Mouse (Mus musculus): ENCODE measurements around the gene Il2ra. TPM values are rescaled to one million over a fixed set of nuclear protein-coding genes. Genes with fewer than 3 reads are reported as not detected.
"Not testable (repeated sequence)": the region's sequence is repeated elsewhere in the genome, so short reads cannot be mapped to it uniquely, and the experiment has no call there.

The Il2ra gene
- polyA plus RNA-seq (2016; fragmentation: Nextera tagmentation; extraction: Ambion mirVana): not detected in 2 replicates

DNA sequence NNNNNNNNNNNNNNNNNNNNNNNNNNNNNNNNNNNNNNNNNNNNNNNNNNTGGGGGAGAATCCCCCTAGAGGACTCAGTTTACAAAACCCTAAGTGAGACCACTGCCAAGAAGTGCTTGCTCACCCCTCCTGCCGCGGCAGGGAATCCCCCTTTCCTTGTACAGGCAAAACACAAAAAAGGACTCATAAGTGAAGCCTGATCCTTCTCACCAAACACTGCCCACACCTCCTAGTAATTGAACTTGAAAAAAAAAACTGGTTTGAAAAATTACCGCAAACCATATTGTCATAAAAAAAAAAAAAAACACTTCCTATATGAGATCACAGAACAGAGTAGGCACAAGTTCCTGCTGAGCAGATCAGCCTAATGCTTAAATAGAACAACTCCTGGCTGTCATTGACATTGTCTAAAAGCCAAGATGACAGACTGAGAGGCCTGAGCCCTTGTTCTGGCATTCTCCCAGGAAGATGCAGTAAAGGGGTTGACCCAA lies at the start of gene Il2ra:
TSS of gene Il2ra (plus strand) at position 357 of the 491 bp plus-strand sequence.
- no peak within 1 kb of the TSS for H3K9ac ChIP-seq
- H3K36me3 ChIP-seq: no peaks in the 10 kb centered on the region
- no peak within 1 kb of the TSS for H3K27ac ChIP-seq
- no peaks in the 10 kb centered on the region for H3K4me1 ChIP-seq
- H3K27me3 ChIP-seq: no peaks in the 10 kb centered on the region
- ATAC-seq (ENCODE audit: low FRiP score): no peak
- 84% methylated on average over 3 of the region's 3 CpGs for WGBS
- no peak within 1 kb of the TSS for H3K4me2 ChIP-seq (replicated peaks)
- H3K9me3 ChIP-seq (replicated peaks): no peaks in the 10 kb centered on the region
- no peak within 1 kb of the TSS for H3K4me3 ChIP-seq

DNA sequence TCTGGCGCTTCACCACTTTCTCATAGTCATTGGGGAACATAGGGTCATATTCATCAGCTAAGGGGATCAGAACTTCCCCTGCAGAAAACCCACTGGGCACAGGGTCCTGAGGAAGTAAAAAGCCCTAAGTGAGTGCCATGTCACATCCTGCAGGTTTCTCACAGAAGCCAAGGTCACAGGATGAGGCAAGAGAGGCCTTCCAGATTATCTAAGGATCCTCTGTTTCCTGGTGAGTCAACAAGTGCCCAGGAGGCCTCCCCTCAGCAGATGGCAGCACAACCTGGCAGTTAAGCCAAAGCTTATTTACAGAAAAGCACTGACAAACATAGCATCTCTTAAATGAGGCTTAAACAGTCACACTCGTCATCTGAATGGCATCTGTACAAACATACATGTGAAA lies 45.9 kb upstream of the Il2ra start:
- WGBS: 93% methylated on average over 2 of the region's 2 CpGs
- Histone ChIP-seq H3K9ac (no peak overlapping the region), H3K27me3 (no peaks in the 10 kb centered on the region), H3K4me3 (no peak overlapping the region), H3K9me3 (replicated peaks) (no peaks in the 10 kb centered on the region), H3K4me2 (replicated peaks) (no peak overlapping the region), H3K4me1 (peaks cover 2% of the 10 kb centered on the region), H3K36me3 (peaks cover 79% of the 10 kb centered on the region), H3K27ac (no peak overlapping the region)
- ATAC-seq (ENCODE audit: low FRiP score): no peak

DNA sequence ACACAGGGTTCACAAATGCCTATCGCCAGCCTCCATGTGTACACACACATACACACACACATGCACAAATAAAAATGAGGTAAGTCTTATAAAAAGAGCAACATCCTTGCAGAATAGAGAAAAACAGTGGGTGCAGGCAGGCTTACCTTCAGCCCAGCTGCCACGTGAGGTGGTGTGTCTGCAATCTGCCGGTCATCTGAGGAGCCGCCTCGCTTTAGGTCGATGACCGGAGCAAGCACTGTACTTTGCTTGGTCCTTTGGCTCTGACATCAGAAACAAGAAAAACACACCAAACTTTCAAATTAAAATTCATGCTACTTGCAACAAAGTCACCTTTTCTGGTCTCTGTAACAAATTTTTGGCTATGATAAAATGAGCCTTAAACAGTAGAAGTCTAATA lies 44.7 kb upstream of the Il2ra start:
- peaks cover 66% of the 10 kb centered on the region for H3K36me3 ChIP-seq

DNA sequence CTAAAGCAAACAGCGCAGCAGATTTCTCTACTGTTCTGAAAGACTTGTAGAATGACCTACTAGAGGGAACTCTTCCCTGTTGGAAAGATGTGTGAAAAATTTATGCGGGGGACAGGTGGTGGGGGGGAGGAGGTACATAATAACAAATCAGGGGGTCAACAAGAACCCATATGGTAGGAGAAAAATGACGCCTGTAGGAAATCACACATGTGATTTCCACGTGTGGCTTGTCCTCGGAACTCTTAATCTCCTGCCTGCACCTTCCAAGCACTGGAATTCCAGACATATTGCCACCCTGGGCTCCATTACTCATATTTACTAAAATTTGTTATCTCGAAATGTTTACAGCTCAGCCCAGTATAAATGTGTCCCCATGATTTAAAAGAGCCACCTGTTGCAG lies 40.8 kb upstream of the Il2ra start:
- peak overlapping the region; percentile 95 for H3K9ac ChIP-seq
- no peak for ATAC-seq (ENCODE audit: low FRiP score)
- no peaks in the 10 kb centered on the region for H3K27me3 ChIP-seq
- peaks cover 35% of the 10 kb centered on the region for H3K36me3 ChIP-seq
- no peaks in the 10 kb centered on the region for H3K9me3 ChIP-seq (replicated peaks)
- H3K4me1 ChIP-seq: peaks cover 9% of the 10 kb centered on the region
- H3K27ac ChIP-seq: no peak overlapping the region
- H3K4me3 ChIP-seq: peak overlapping the region; percentile 74
- 84% methylated on average over 6 of the region's 6 CpGs for WGBS
- H3K4me2 ChIP-seq (replicated peaks): peak overlapping the region; percentile 86

More for the DNA sequence above, 44.7 kb upstream of the Il2ra start:
- Histone ChIP-seq H3K4me2 (replicated peaks) (no peak overlapping the region), H3K4me1 (peaks cover 9% of the 10 kb centered on the region), H3K27me3 (no peaks in the 10 kb centered on the region), H3K27ac (no peak overlapping the region), H3K9me3 (replicated peaks) (no peaks in the 10 kb centered on the region), H3K4me3 (no peak overlapping the region), H3K9ac (no peak overlapping the region)
- WGBS: 99% methylated on average over 7 of the region's 7 CpGs
- ATAC-seq (ENCODE audit: low FRiP score): no peak

DNA sequence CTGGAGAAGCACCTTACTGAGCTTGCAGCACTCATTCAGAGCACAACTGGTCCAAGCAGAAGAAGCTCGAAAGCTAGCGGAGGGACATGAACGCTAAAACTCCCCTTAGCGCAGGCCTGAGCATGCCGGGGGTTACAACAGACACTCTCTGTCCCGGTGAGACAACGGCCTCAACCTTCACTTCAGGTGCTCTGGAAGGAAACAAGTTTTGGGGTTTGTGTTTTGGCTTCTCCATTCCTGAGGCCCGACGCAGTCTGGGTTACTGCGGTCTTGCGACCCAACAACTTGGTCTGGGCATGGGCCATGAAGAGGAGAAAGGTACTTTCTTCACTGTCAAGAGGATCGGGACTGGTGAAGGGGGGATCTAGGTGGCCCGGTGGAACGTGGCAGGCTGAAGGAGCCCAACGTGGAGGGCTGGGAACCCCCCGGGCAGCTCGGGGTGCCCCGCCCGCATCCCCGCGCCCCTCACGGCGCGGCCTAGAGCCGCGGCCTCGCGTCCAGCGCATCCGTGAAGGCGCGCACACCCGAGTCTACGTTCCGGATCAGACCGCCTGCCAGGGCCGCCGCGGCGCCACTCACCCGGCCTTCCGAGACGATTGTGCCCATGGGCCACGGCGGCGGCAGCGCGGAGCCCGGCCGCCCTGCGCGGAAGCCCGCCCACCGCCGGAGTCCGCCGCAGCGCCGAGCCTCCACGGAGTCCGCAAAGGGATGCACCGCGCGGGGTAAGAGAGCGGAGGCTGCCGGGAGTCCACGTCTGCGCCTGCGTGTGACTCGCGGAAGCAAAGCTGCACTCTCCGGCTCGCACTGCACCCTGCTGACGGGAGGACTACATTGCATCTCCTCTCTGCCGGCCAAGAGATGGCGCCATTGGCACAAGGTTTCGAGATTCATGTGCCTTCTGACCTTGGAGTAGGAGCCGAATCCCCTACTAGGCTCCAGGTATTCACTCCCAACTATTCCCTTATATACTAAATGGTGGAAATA lies 39.8 kb upstream of the Il2ra start:
- Histone ChIP-seq H3K4me2 (replicated peaks) (peak overlapping the region; percentile 86), H3K27me3 (no peaks in the 10 kb centered on the region), H3K4me3 (peak overlapping the region; percentile 74), H3K36me3 (peaks cover 24% of the 10 kb centered on the region), H3K9ac (peak overlapping the region; percentile 95), H3K9me3 (replicated peaks) (no peaks in the 10 kb centered on the region), H3K27ac (peak overlapping the region; percentile 66), H3K4me1 (peaks cover 9% of the 10 kb centered on the region)
- under 1% methylated on average over 77 of the region's 78 CpGs for WGBS
- peak; percentile 99 for ATAC-seq (ENCODE audit: low FRiP score)

DNA sequence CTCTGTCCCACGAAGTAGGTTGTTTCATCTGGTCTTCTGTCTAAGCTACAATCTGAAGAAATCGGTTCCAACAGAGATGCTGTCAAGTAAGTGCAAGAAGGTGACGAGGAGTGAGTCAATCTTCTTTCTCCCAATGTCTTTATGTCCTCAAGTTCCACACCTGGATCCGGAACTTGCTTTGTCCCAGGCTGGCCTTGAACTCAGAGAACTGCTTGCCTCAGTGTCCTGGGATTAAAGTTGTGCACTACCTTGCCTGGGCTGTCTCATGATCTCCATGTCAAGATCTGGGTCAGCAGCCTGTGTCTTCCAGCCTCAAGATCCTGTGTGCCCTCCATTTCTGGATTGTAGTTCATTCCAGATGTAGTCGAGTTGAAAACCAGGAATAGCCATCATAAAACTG lies 38.6 kb upstream of the Il2ra start, which contains the start of gene Rbm17:
TSS of gene Rbm17 (minus strand) at position 101 of the 400 bp plus-strand sequence.
- H3K9me3 ChIP-seq (replicated peaks): no peaks in the 10 kb centered on the region
- peaks cover 14% of the 10 kb centered on the region for H3K36me3 ChIP-seq
- H3K4me2 ChIP-seq (replicated peaks): peak within 1 kb of the TSS; percentile 86
- H3K9ac ChIP-seq: peak within 1 kb of the TSS; percentile 95
- peak within 1 kb of the TSS; percentile 66 for H3K27ac ChIP-seq
- H3K4me1 ChIP-seq: peaks cover 9% of the 10 kb centered on the region
- WGBS: 84% methylated on average over 5 of the region's 5 CpGs
- H3K27me3 ChIP-seq: no peaks in the 10 kb centered on the region
- no peak for ATAC-seq (ENCODE audit: low FRiP score)
- peak within 1 kb of the TSS; percentile 74 for H3K4me3 ChIP-seq

DNA sequence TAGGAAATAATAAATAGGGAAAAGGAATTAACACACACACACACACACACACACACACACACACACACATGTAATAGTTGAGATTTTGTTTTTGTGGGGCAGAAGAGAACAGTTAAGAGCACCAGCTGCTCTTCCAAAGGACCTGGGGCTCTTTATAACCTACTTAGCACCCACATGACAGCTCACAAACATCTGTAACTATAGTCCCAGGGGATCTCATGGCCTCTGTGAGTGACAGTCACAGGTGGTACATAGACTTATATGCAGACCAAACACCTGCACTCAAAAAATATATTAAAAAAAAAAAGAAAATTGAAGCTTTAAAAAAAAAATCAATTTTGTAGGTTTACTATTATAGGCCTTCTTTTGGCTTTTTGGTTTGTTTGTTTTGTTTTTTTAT lies 37.7 kb upstream of the Il2ra start:
- no peak for ATAC-seq (ENCODE audit: low FRiP score)
- no peaks in the 10 kb centered on the region for H3K9me3 ChIP-seq (replicated peaks)
- H3K27me3 ChIP-seq: no peaks in the 10 kb centered on the region
- H3K4me3 ChIP-seq: no peak overlapping the region
- H3K9ac ChIP-seq: no peak overlapping the region
- peaks cover 9% of the 10 kb centered on the region for H3K4me1 ChIP-seq
- no peak overlapping the region for H3K27ac ChIP-seq
- no peak overlapping the region for H3K4me2 ChIP-seq (replicated peaks)
- peaks cover 8% of the 10 kb centered on the region for H3K36me3 ChIP-seq

DNA sequence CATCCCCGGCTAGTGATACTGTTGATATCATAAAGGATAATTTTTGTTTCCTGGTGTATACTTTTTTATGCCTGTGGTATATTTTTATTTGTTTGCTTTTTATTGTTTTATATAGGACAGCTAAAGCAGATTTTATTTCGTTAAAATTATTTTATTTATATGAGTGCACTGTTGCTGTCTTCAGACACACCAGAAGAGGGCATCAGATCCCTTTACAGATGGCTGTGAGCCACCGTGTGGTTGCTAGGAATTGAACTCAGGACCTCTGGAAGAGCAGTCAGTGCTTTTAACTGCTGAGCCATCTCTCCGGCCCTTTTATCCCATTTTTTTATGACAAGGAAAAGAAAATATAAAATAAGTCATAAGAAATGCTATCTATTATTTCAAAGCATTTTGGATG lies 35.9 kb upstream of the Il2ra start:
- H3K27me3 ChIP-seq; H3K4me2 ChIP-seq (replicated peaks); H3K4me1 ChIP-seq; ATAC-seq (ENCODE audit: low FRiP score); H3K9ac ChIP-seq; H3K27ac ChIP-seq; H3K9me3 ChIP-seq (replicated peaks); H3K36me3 ChIP-seq; H3K4me3 ChIP-seq: not testable (repeated sequence)
- 80% methylated on average over 4 of the region's 4 CpGs for WGBS

DNA sequence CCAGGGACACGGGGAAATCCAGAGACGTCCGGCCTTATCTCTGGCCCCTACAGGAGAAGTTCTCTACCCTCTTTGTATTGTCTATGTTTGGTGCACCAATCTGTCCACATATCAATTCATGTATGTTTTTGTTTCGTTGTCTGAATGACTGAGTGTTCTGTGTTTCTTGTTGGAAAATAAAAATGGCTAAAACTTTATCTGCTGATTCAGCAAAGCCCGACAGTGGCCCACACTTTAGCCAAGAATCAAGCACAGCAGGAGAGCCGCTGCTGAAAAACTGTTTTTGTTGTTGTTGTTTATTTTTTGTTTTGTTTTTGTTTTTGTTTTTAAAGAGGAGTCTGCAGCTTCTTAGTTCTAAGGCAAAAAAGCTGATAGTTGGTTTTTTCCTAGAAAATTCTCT lies 29.7 kb upstream of the Il2ra start:
- H3K27me3 ChIP-seq; H3K27ac ChIP-seq; H3K4me3 ChIP-seq; H3K9me3 ChIP-seq (replicated peaks); H3K9ac ChIP-seq; H3K4me1 ChIP-seq; H3K4me2 ChIP-seq (replicated peaks); ATAC-seq (ENCODE audit: low FRiP score); H3K36me3 ChIP-seq: not testable (repeated sequence)
- WGBS: 87% methylated on average over 6 of the region's 6 CpGs

DNA sequence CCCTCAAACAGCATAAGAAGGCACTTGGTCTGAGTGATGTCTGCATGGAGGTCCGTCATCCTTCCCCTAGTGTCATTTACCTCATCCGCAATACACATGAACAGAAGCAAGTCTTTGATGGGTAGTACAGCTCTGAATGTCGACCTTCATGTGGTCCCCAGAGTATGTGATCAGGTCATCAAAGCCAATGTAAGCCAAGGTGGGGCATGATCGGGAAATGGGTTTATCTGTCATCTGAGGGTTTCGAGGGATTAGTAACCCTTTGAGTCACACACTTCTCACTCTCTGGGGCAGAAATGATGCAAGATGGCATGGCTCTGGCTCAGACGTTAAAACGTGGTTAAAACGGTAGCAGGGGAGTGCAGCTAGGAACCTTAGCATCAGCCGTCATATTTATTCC lies 25.8 kb upstream of the Il2ra start:
- no peaks in the 10 kb centered on the region for H3K4me1 ChIP-seq
- H3K36me3 ChIP-seq: no peaks in the 10 kb centered on the region
- no peaks in the 10 kb centered on the region for H3K9me3 ChIP-seq (replicated peaks)
- no peak for ATAC-seq (ENCODE audit: low FRiP score)
- no peak overlapping the region for H3K4me3 ChIP-seq
- no peak overlapping the region for H3K9ac ChIP-seq
- H3K4me2 ChIP-seq (replicated peaks): no peak overlapping the region
- no peaks in the 10 kb centered on the region for H3K27me3 ChIP-seq
- H3K27ac ChIP-seq: no peak overlapping the region
- WGBS: 92% methylated on average over 9 of the region's 9 CpGs

DNA sequence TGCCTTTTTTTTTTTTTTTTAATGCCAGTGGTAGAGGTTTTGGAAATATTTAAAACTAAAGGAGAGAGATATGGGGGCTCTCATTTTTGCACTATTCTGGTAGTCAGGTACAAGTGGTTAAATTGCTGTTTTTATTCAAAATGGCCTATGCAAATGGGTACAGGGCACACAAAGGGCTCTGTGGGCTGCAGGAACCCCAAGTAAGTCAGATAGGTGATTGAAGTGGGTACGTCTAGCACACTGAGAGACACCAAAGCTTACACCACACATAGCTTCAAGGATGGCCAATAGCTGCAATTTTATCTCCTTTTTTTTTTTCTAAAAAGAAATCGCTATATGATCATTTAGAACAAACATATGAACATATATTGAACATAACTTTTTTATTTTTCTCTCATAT lies 23.0 kb upstream of the Il2ra start:
- no peak overlapping the region for H3K9ac ChIP-seq
- H3K4me2 ChIP-seq (replicated peaks): no peak overlapping the region
- H3K27me3 ChIP-seq: no peaks in the 10 kb centered on the region
- ATAC-seq (ENCODE audit: low FRiP score): no peak
- H3K9me3 ChIP-seq (replicated peaks): no peaks in the 10 kb centered on the region
- H3K36me3 ChIP-seq: no peaks in the 10 kb centered on the region
- no peak overlapping the region for H3K27ac ChIP-seq
- no peak overlapping the region for H3K4me3 ChIP-seq
- WGBS: 73% methylated on average over 2 of the region's 2 CpGs
- H3K4me1 ChIP-seq: no peaks in the 10 kb centered on the region

DNA sequence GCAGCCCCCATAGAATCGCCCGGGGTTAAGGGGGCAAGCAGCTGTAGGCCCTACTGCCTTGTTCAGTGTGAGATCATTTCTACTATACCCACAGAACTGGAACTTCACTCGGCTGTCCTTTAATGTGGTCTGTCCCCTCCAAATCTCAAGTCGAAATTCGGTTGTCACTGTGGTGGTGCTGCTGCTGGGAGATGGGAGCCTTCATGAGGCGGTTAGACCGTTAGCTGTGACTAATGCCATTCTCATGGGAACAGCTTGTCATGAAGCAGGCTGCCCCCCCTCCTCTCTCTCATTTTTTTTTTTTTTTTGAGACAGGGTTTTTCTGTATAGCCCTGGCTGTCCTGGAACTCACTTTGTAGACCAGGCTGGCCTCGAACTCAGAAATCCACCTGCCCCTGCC lies 19.4 kb upstream of the Il2ra start:
- H3K36me3 ChIP-seq: no peaks in the 10 kb centered on the region
- no peak overlapping the region for H3K27ac ChIP-seq
- no peaks in the 10 kb centered on the region for H3K9me3 ChIP-seq (replicated peaks)
- H3K9ac ChIP-seq: no peak overlapping the region
- no peaks in the 10 kb centered on the region for H3K27me3 ChIP-seq
- no peaks in the 10 kb centered on the region for H3K4me1 ChIP-seq
- no peak overlapping the region for H3K4me3 ChIP-seq
- no peak for ATAC-seq (ENCODE audit: low FRiP score)
- WGBS: 90% methylated on average over 8 of the region's 8 CpGs
- H3K4me2 ChIP-seq (replicated peaks): no peak overlapping the region

DNA sequence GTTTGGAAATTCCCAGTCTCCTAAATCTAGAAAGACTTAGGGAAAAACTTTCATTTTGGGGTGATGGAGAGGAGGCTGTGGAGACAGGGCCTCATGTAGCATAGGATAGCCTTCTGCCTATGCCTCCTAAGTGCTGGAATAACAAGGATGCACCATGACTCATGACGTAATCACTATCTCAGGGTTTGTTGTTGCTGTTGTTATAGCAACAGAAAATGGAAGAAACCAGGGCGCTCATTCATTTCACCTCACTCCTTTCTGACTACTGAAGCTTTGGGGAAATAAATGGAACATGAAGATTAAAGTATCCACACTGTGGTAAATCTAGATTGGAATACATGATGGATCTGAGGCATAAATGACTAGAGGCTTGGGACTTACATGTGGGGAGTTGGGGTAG lies 18.9 kb upstream of the Il2ra start:
- H3K36me3 ChIP-seq: no peaks in the 10 kb centered on the region
- no peak overlapping the region for H3K4me2 ChIP-seq (replicated peaks)
- H3K27me3 ChIP-seq: no peaks in the 10 kb centered on the region
- H3K9ac ChIP-seq: no peak overlapping the region
- H3K4me1 ChIP-seq: no peaks in the 10 kb centered on the region
- H3K9me3 ChIP-seq (replicated peaks): no peaks in the 10 kb centered on the region
- ATAC-seq (ENCODE audit: low FRiP score): no peak
- H3K27ac ChIP-seq: no peak overlapping the region
- no peak overlapping the region for H3K4me3 ChIP-seq
- WGBS: 88% methylated on average over 2 of the region's 2 CpGs
